Mouse (Mus musculus) E14TG2a.4 (cell line): ENCODE data around the gene Brpf1.

Experiments
- H3K27me3 ChIP-seq: 2 replicates; pipeline ENCODE4 v1.6.1; 2014; ENCODE audit warnings: low read length, control low read depth; ENCODE audit not compliant: insufficient read depth
- H3K36me3 ChIP-seq: 2 replicates; pipeline ENCODE4 v1.6.1; 2014; ENCODE audit warnings: low read length, control low read depth; ENCODE audit not compliant: insufficient read depth
- H3K4me1 ChIP-seq: replicated peaks from 2 replicates; pipeline ENCODE4 v1.6.1; 2014; ENCODE audit warnings: low read depth, low read length, control low read depth
- H3K4me3 ChIP-seq: replicated peaks from 2 replicates; pipeline ENCODE4 v1.5.1; 2014; ENCODE audit warnings: mild to moderate bottlenecking, low read length
- H3K9me3 ChIP-seq: 2 replicates; pipeline ENCODE4 v1.6.1; 2014; ENCODE audit warnings: low read length, control low read depth
- CTCF ChIP-seq: conservative IDR thresholded peaks from 2 replicates; pipeline ENCODE4 v1.5.1; 2014; ENCODE audit warnings: low read length
- NANOG ChIP-seq: IDR thresholded peaks from 2 replicates; pipeline ENCODE4 v1.6.1; 2014; ENCODE audit warnings: borderline replicate concordance, low read length, mixed read lengths
- POU5F1 ChIP-seq: IDR thresholded peaks from 2 replicates; pipeline ENCODE4 v1.6.1; 2014; ENCODE audit warnings: low read length, borderline replicate concordance

Gene Brpf1

GRCm38 (mm10) chr6:113370194-113370929, 63.4 kb downstream of the Brpf1 start:
- no peak overlapping the region for H3K4me3 ChIP-seq
- TF ChIP-seq POU5F1 (no peak), CTCF (no peak), NANOG (no peak)
- no peaks in the 10 kb centered on the region for H3K27me3 ChIP-seq
- H3K4me1 ChIP-seq: peaks cover 63% of the 10 kb centered on the region
- H3K9me3 ChIP-seq: no peaks in the 10 kb centered on the region
- H3K36me3 ChIP-seq: peaks cover 75% of the 10 kb centered on the region

DNA sequence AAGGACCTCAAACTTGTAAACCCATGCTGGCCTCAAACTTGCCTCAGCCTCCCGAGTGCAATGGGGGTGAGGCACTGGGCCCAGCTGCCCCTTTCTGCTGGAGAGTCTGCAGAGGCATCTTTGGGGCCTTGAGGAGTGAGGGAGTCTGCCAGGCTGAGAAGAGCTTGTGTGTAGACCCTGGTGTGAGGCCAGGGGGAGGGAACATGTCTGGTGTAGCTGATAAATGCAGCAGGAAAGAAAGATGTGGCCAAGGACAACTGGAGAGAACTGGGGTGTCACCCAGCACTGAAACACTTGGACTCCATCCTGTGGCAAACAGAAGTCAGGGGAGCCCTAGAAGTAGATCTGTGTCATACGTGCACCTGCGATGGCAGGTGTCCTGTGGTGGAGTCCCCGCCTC, 66.6 kb downstream of the Brpf1 start:
- Histone ChIP-seq H3K27me3 (no peaks in the 10 kb centered on the region), H3K9me3 (no peaks in the 10 kb centered on the region), H3K4me3 (no peak overlapping the region), H3K36me3 (peaks cover 75% of the 10 kb centered on the region), H3K4me1 (peaks cover 50% of the 10 kb centered on the region)
- TF ChIP-seq CTCF (no peak), NANOG (no peak), POU5F1 (no peak)
